Mouse (Mus musculus): ENCODE measurements around the gene Ndc80.

- TF ChIP-seq CTCF (conservative IDR thresholded peaks at IDR 0.05; ENCODE audit: low read length), result no peak
- TF ChIP-seq POU5F1 (IDR thresholded peaks at IDR 0.05; ENCODE audit: borderline replicate concordance, low read length), result no peak
Measured at GRCm38 (mm10) chr17:71528042-71528441, 1.4 kb upstream of the Ndc80 start.
